Mouse (Mus musculus) forebrain, postnatal 0 days (tissue): ENCODE data around the gene Son. TPM values are rescaled to one million over a fixed set of nuclear protein-coding genes. Genes with fewer than 3 reads are reported as not detected.

Source experiments
- ATAC-seq: fragments of 200-750 bp; cut with Nextera tagmentation; 2 replicates; pipeline ENCODE4 v1.8.0; 2017; ENCODE audit warnings: mild to moderate bottlenecking, moderate library complexity
- DNase-seq: peaks from one replicate; pipeline ENCODE4 v3.0.0-alpha.2; 2015
- H3K27ac ChIP-seq: fragments of 300-500 bp; sonication (generic); 2 replicates; pipeline ENCODE4 v1.5.1; 2014; ENCODE audit warnings: low read depth, mild to moderate bottlenecking, antibody characterized with exemption, low read length, moderate library complexity, mixed read lengths
- H3K27me3 ChIP-seq: fragments of 300-500 bp; sonication (generic); 2 replicates; pipeline ENCODE4 v1.6.1; 2014; ENCODE audit warnings: mild to moderate bottlenecking, low read length, mixed read lengths; ENCODE audit not compliant: insufficient read depth
- H3K36me3 ChIP-seq: fragments of 300-500 bp; sonication (generic); 2 replicates; pipeline ENCODE4 v1.6.1; 2014; ENCODE audit warnings: mild to moderate bottlenecking, moderate library complexity; ENCODE audit not compliant: insufficient read depth
- H3K4me1 ChIP-seq: fragments of 300-500 bp; sonication (generic); 2 replicates; pipeline ENCODE4 v1.6.1; 2014; ENCODE audit warnings: antibody characterized with exemption; ENCODE audit not compliant: insufficient read depth
- H3K4me2 ChIP-seq: fragments of 300-500 bp; sonication (generic); 2 replicates; pipeline ENCODE4 v1.6.1; 2014; ENCODE audit warnings: low read depth, mild to moderate bottlenecking, moderate library complexity
- H3K4me3 ChIP-seq: fragments of 300-500 bp; sonication (generic); 2 replicates; pipeline ENCODE4 v1.5.1; 2014; ENCODE audit warnings: low read depth, low read length, mixed read lengths
- H3K9ac ChIP-seq: fragments of 300-500 bp; sonication (generic); 2 replicates; pipeline ENCODE4 v1.6.1; 2014; ENCODE audit warnings: mild to moderate bottlenecking
- H3K9me3 ChIP-seq: fragments of 300-500 bp; sonication (generic); 2 replicates; pipeline ENCODE4 v1.6.1; 2016; ENCODE audit warnings: low read length
- CTCF ChIP-seq: sonication (generic); IDR thresholded peaks from 2 replicates; pipeline ENCODE4 v1.5.1; 2016; ENCODE audit warnings: antibody characterized with exemption, control low read depth, low read depth
- WGBS: fragments of 180-500 bp; shearing (Covaris S2); extraction: QIAGEN DNeasy Blood & Tissue Kit; methylation state at CpG from one replicate; pipeline ENCODE4 v1.1.7; 2014; 5-methylcytosine and 5-hydroxymethylcytosine counted together
- polyA plus RNA-seq: library from polyadenylated mRNA; unstranded; fragments of >200 nt; fragmentation: Nextera tagmentation; extraction: Ambion mirVana; gene quantifications from 2 replicates; pipeline ENCODE4 v1.2.1, GENCODE M21; 2015
- total RNA-seq: library from RNA; depleted of rRNA; stranded (reverse); fragments of >200 nt; gene quantifications from 2 replicates; pipeline ENCODE4 v1.2.3, GENCODE M21; 2014; rRNA removed

Son gene
- total RNA-seq: 220 and 279 TPM in 2 replicates
- 56.9 and 76.7 TPM in 2 replicates for polyA plus RNA-seq

DNA sequence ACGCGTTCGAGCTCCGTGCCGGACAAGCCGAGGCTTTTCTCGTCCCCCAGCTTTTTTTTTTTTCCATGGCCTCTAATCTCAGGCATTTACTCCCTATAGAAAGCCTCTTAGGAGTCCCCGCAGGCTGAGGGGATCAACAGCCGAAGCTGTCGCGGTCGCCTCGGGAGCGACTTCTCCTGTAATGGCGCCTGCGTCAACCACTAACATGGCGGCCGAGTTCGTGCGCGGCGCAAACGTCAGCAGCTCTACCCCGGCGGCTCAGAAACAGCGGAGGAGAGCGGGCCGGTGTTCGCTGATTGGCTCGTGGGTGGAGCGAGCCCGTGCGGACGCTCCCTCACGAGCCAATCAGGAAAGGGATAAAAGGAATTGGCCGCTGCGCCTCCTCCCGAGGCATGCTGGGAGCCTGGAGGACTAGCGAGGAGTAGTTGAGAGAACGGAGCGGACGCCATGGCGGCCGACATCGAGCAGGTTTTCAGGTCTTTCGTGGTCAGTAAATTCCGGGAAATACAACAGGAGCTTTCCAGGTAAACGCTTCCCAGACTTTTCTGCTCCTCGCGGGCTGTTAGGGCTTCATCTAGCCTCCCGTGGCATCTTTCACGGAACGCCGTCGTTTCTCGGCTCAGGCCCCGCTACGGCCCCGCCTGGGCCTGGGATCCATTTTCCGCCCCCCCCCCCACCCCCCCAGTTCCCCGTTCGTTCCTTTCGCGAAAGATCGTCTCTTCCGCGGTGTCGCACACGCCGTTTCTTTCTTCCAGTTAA lies at the start of gene Son:
Son (plus strand) TSS at position 46 of the 759 bp plus-strand sequence.
- peak within 1 kb of the TSS; percentile 85 for H3K4me3 ChIP-seq
- TF ChIP-seq CTCF: 0 out of 2 replicates have a peak, but pooled peaks have one; percentile 2
- no peaks in the 10 kb centered on the region for H3K9me3 ChIP-seq
- peak; percentile 98 for ATAC-seq
- 2% methylated on average over 70 of the region's 70 CpGs for WGBS
- H3K4me1 ChIP-seq: peaks cover 4% of the 10 kb centered on the region; the same call in 1 of the 2 replicates
- peak within 1 kb of the TSS; percentile 95 for H3K9ac ChIP-seq
- H3K27me3 ChIP-seq: no peaks in the 10 kb centered on the region
- peak within 1 kb of the TSS; percentile 99 for H3K27ac ChIP-seq
- peak; percentile 99 for DNase-seq
- H3K36me3 ChIP-seq: peaks cover 11% of the 10 kb centered on the region
- peak within 1 kb of the TSS; percentile 96 for H3K4me2 ChIP-seq

DNA sequence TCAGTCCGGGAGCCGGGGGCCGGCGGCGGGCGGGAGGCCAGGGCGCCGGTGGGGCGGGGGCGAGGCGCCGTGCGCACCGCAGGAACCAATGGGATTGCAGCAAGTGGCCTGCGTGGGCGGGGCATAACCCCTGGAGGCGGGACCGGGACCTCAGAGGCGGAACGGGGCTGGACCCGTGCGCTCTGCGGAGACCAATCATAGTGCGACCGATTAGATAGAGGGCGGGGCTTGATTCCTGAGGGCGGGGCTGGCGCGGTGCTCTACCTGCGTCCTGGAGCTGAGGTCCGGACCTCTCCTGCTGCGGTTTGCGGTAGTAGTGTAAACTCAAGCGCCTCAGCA lies 49.7 kb upstream of the Son start, which contains the start of gene Tmem50b:
Tmem50b (minus strand) TSS at position 129 of the 339 bp plus-strand sequence.
- H3K9me3 ChIP-seq: no peaks in the 10 kb centered on the region
- DNase-seq: peak; percentile 97
- no peaks in the 10 kb centered on the region for H3K27me3 ChIP-seq
- peak within 1 kb of the TSS; percentile 91 for H3K4me3 ChIP-seq
- peak within 1 kb of the TSS; percentile 78 for H3K9ac ChIP-seq
- H3K36me3 ChIP-seq: no peaks in the 10 kb centered on the region
- WGBS: 1% methylated on average over 32 of the region's 34 CpGs
- H3K27ac ChIP-seq: peak within 1 kb of the TSS; percentile 69
- peak within 1 kb of the TSS; percentile 76 for H3K4me2 ChIP-seq
- no peaks in the 10 kb centered on the region; the same call in 1 of the 2 replicates for H3K4me1 ChIP-seq
- no peak for TF ChIP-seq CTCF
- peak; percentile 99 for ATAC-seq

DNA sequence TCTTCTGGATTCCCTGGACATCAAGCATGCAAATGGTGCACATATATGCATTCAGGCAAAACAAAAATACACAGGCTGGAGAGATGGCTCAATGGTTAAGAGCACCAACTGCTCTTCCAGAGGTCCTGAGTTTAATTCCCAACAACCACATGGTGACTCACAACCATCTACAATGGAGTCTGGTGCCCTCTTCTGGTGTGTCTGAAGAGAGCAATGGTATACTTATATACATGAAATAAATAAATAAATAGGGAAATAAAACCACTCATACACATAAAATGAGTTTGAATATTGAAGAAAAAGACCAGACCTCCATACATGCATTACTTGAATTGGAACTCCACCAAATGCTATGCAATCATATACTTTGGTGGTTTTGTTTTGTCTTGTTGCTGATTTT lies 48.1 kb upstream of the Son start:
- TF ChIP-seq CTCF: peak; percentile 25; the same call in 1 of the 2 replicates
- ATAC-seq: no peak
- Histone ChIP-seq H3K4me1 (no peaks in the 10 kb centered on the region; the same call in 1 of the 2 replicates), H3K27me3 (no peaks in the 10 kb centered on the region), H3K27ac (no peak overlapping the region), H3K9ac (no peak overlapping the region), H3K4me3 (no peak overlapping the region), H3K9me3 (no peaks in the 10 kb centered on the region), H3K36me3 (no peaks in the 10 kb centered on the region), H3K4me2 (no peak overlapping the region)
- no peak for DNase-seq

DNA sequence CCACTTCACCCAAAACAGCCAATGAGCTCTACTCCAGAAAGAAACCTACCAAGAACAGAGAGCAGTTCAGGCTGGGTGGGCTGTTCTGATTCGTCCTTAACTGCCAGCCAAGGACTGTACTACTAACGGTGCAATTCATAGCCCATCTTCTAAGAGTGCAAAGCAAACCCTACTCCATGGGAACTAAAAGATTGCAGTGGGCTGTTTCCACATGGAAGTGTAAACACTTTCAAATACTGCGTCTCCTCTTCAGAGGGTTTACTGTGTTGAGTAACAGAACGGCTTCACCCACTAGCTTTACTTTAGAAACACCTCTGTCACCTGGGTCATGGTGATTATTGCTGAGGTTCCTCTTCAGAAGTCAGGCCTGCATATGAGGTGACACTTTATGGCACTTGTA lies 46.2 kb upstream of the Son start:
- no peak for DNase-seq
- TF ChIP-seq CTCF: no peak
- Histone ChIP-seq H3K4me1 (no peaks in the 10 kb centered on the region; the same call in 1 of the 2 replicates), H3K9me3 (no peaks in the 10 kb centered on the region), H3K36me3 (no peaks in the 10 kb centered on the region), H3K4me3 (no peak overlapping the region), H3K27ac (no peak overlapping the region), H3K9ac (no peak overlapping the region), H3K27me3 (no peaks in the 10 kb centered on the region), H3K4me2 (no peak overlapping the region)
- WGBS: 81% methylated on average over 4 of the region's 4 CpGs
- no peak for ATAC-seq

DNA sequence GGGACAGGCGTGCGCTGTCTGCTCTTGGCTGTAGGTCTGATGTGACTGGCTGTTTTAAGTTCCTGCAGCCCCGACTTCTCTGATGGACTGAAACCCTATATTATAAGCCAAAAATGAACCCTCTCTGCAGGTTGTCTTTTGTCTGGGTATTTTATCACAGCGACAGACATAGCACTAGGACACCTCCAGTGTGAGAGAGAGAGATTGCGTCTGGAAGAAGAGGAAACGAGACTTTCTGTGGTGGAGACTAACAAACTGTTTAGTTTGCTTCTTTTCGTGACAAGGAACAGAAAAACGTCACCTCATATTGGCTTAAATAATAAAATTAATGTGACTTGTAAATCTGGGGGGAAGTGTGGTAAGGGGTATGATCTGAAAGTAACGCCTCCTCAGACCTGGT lies 45.6 kb upstream of the Son start:
- Histone ChIP-seq H3K4me3 (no peak overlapping the region), H3K4me1 (no peaks in the 10 kb centered on the region; the same call in 1 of the 2 replicates), H3K27me3 (no peaks in the 10 kb centered on the region), H3K27ac (no peak overlapping the region), H3K9me3 (no peaks in the 10 kb centered on the region), H3K4me2 (no peak overlapping the region), H3K36me3 (no peaks in the 10 kb centered on the region), H3K9ac (no peak overlapping the region)
- no peak for TF ChIP-seq CTCF
- ATAC-seq (no peak), DNase-seq (no peak)
- 75% methylated on average over 9 of the region's 9 CpGs for WGBS

- Histone ChIP-seq H3K27ac (no peak overlapping the region), H3K36me3 (no peaks in the 10 kb centered on the region), H3K4me2 (no peak overlapping the region), H3K9me3 (no peaks in the 10 kb centered on the region), H3K27me3 (no peaks in the 10 kb centered on the region), H3K4me1 (no peaks in the 10 kb centered on the region), H3K4me3 (no peak overlapping the region), H3K9ac (no peak overlapping the region)
- WGBS: 58% methylated on average over 6 of the region's 6 CpGs
- no peak for TF ChIP-seq CTCF
- no peak for DNase-seq
- ATAC-seq: no peak
Observed at GRCm38 (mm10) chr16:91605156-91605555, 42.1 kb upstream of the Son start.

DNA sequence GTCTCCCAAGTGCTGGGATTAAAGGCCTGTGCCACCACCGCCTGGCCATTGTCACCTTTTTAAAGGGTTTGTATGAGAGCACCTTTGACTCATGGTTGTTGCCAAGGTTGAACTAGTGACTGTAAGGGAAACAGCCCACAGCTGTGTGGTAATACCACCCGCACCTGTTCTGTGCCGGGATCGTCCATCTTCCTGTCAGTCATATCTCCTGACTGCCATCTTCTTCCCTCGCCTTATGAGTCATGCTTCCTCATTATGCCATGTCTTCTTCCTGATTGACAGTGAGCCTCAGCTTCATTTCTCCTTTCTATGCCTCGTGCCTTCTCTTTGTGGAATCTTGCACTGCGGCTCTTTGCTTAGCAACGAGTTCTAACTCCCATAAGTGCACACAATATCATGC lies 40.3 kb upstream of the Son start:
- Histone ChIP-seq H3K4me3 (no peak overlapping the region), H3K27me3 (no peaks in the 10 kb centered on the region), H3K4me1 (no peaks in the 10 kb centered on the region), H3K27ac (no peak overlapping the region), H3K36me3 (no peaks in the 10 kb centered on the region), H3K9ac (no peak overlapping the region), H3K9me3 (no peaks in the 10 kb centered on the region), H3K4me2 (no peak overlapping the region)
- TF ChIP-seq CTCF: no peak
- DNase-seq (no peak), ATAC-seq (no peak)
- WGBS: 90% methylated on average over 8 of the region's 8 CpGs
